Mouse (Mus musculus): ENCODE measurements around the gene Fam178b.

GRCm38 (mm10) chr1:36656233-36656632, 26.8 kb downstream of the Fam178b start:
- TF ChIP-seq CTCF (conservative IDR thresholded peaks at IDR 0.05; ENCODE audit: low read length): no peak
- TF ChIP-seq POU5F1 (IDR thresholded peaks at IDR 0.05; ENCODE audit: borderline replicate concordance, low read length): no peak
- TF ChIP-seq NANOG (IDR thresholded peaks at IDR 0.05; ENCODE audit: borderline replicate concordance, low read length): no peak

All from E14TG2a.4 (cell line).